Mouse (Mus musculus) liver, embryonic 16.5 days (tissue): ENCODE results near the gene Dalrd3. TPM values are rescaled to one million over a fixed set of nuclear protein-coding genes. Genes with fewer than 3 reads are reported as not detected.
"Not testable (repeated sequence)": the region's sequence is repeated elsewhere in the genome, so short reads cannot be mapped to it uniquely, and the experiment has no call there.

Experiments used
- ATAC-seq: fragments of 200-750 bp; cut with Nextera tagmentation; 2 replicates; pipeline ENCODE4 v1.8.0; 2017; ENCODE audit warnings: low read depth, mild to moderate bottlenecking, moderate number of reproducible peaks, moderate library complexity
- H3K27ac ChIP-seq: fragments of 300-500 bp; sonication (generic); 2 replicates; pipeline ENCODE4 v1.5.1; 2014; ENCODE audit warnings: mild to moderate bottlenecking, low read length
- H3K27me3 ChIP-seq: fragments of 300-500 bp; sonication (generic); 2 replicates; pipeline ENCODE4 v1.6.1; 2014; ENCODE audit warnings: low read depth, low read length, mixed read lengths; ENCODE audit not compliant: control insufficient read depth, insufficient read depth
- H3K36me3 ChIP-seq: fragments of 300-500 bp; sonication (generic); 2 replicates; pipeline ENCODE4 v1.6.1; 2014; ENCODE audit warnings: mild to moderate bottlenecking; ENCODE audit not compliant: control insufficient read depth, insufficient read depth
- H3K4me1 ChIP-seq: fragments of 300-500 bp; sonication (generic); 2 replicates; pipeline ENCODE4 v1.6.1; 2014; ENCODE audit warnings: low read depth, low read length, mixed read lengths; ENCODE audit not compliant: control insufficient read depth
- H3K4me2 ChIP-seq: fragments of 300-500 bp; sonication (generic); 2 replicates; pipeline ENCODE4 v1.6.1; 2014; ENCODE audit warnings: low read depth, low read length, mixed read lengths
- H3K4me3 ChIP-seq: fragments of 300-500 bp; sonication (generic); 2 replicates; pipeline ENCODE4 v1.5.1; 2014; ENCODE audit warnings: low read depth, mild to moderate bottlenecking, low read length
- H3K9ac ChIP-seq: fragments of 300-500 bp; sonication (generic); 2 replicates; pipeline ENCODE4 v1.6.1; 2014; ENCODE audit warnings: low read depth, low read length
- H3K9me3 ChIP-seq: fragments of 300-500 bp; sonication (generic); replicated peaks from 2 replicates; pipeline ENCODE4 v1.6.1; 2016; ENCODE audit warnings: low read length; ENCODE audit not compliant: control insufficient read depth
- WGBS: fragments of 180-500 bp; shearing (Covaris S2); extraction: QIAGEN DNeasy Blood & Tissue Kit; methylation state at CpG from one replicate; pipeline ENCODE4 v1.1.7; 2014; ENCODE audit not compliant: insufficient replicate concordance; 5-methylcytosine and 5-hydroxymethylcytosine counted together
- microRNA counts: library from miRNA; unstranded; fragments of <30 nt; microRNA quantifications from one replicate; lab custom pipeline; 2016
- microRNA-seq: library from miRNA; unstranded; fragments of <30 nt; microRNA quantifications from one replicate; pipeline ENCODE4, GENCODE M21; 2016
- polyA plus RNA-seq: library from polyadenylated mRNA; unstranded; fragments of >200 nt; fragmentation: Nextera tagmentation; extraction: Ambion mirVana; gene quantifications from 2 replicates; pipeline ENCODE4 v1.2.1, GENCODE M21; 2015

Dalrd3 gene
- polyA plus RNA-seq, 1 experiment from 2014 or later = 30.0 TPM

DNA sequence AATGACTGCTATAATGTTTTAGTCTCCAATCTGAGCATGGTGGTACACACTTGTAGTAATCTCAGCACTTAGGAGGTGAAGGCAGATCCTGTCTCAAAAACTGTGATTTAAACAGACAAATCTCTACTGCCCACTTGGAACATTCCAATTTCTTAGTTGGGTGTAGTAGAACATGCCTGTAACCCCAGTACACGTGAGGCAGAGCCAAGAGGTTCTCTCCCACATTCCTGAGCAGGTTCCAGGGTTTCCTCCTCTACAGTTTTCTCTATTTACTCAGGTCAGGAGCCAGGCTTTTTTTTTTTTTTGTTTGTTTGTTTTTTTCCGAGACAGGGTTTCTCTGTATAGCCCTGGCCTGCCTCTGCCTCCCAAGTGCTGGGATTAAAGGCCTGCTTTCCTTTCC, 30.3 kb downstream of the Dalrd3 start:
- H3K4me2 ChIP-seq = no peak overlapping the region
- H3K36me3 ChIP-seq = peaks cover 4% of the 10 kb centered on the region
- no peak overlapping the region for H3K4me3 ChIP-seq
- no peak overlapping the region for H3K9ac ChIP-seq
- H3K9me3 ChIP-seq = no peaks in the 10 kb centered on the region
- H3K27ac ChIP-seq = no peak overlapping the region
- peaks cover 15% of the 10 kb centered on the region for H3K4me1 ChIP-seq
- H3K27me3 ChIP-seq = peaks cover 13% of the 10 kb centered on the region
- 0 out of 2 replicates have a peak, but pooled peaks have one; percentile 27 for ATAC-seq
- WGBS = 62% methylated on average over 2 of the region's 2 CpGs

DNA sequence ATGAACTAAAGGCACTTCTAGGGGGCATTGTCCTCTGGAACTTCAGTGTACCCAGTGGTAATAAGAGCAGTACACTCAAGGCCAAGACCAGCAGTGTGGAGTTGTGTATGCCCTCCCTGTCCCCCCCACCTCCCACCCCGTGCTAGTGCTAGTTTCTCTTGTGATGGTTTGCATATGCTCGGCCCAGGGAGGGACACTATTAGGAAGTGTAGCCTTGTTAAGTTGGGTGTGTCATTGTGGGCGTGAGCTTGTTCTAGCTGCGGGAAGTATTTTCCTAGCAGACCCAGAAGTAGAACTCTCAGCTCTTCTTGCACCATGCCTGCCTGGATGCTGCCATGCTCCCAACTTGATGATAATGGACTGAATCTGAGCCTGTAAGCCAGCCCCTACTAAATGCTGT, 32.3 kb downstream of the Dalrd3 start:
- peaks cover 18% of the 10 kb centered on the region for H3K36me3 ChIP-seq
- WGBS = 59% methylated on average over 4 of the region's 4 CpGs

DNA sequence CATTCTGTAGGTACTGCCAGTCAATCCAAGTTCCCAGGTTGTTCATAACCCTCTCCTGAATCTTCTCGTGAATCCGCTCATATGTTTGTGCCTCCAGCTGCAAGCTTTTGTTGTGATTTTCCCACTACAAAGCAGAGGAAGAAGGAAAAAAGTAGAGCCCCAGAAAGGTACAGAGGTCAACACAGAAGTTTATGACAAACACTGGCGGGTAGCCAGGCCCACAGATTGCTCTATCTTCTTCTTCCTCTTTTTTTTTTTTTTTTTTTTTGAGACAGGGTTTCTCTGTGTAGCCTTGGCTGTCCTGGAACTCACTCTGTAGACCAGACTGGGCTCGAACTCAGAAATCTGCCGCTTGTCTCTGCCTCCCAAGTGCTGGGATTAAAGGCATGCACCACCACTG, 38.2 kb downstream of the Dalrd3 start:
- WGBS = 82% methylated on average over 5 of the region's 5 CpGs
- not testable (repeated sequence) for H3K4me2 ChIP-seq

More for the DNA sequence above, 32.3 kb downstream of the Dalrd3 start:
- H3K4me1 ChIP-seq = peaks cover 8% of the 10 kb centered on the region
- H3K4me3 ChIP-seq = no peak overlapping the region
- no peak for ATAC-seq
- H3K27me3 ChIP-seq = peaks cover 9% of the 10 kb centered on the region
- no peaks in the 10 kb centered on the region for H3K9me3 ChIP-seq
- H3K27ac ChIP-seq = no peak overlapping the region
- no peak overlapping the region for H3K4me2 ChIP-seq
- H3K9ac ChIP-seq = no peak overlapping the region

GRCm38 (mm10) chr9:108608889-108609288, 39.2 kb downstream of the Dalrd3 start:
- WGBS = 67% methylated on average over 4 of the region's 4 CpGs
- no peaks in the 10 kb centered on the region for H3K9me3 ChIP-seq
- H3K27me3 ChIP-seq = no peaks in the 10 kb centered on the region
- H3K36me3 ChIP-seq = peaks cover 64% of the 10 kb centered on the region
- H3K4me2 ChIP-seq = no peak overlapping the region
- no peak overlapping the region for H3K27ac ChIP-seq
- no peak overlapping the region for H3K4me3 ChIP-seq
- H3K4me1 ChIP-seq = peaks cover 6% of the 10 kb centered on the region; the same call in 1 of the 2 replicates
- no peak overlapping the region for H3K9ac ChIP-seq
- no peak for ATAC-seq

More for the DNA sequence above, 38.2 kb downstream of the Dalrd3 start:
- H3K4me1 ChIP-seq, H3K27ac ChIP-seq, H3K27me3 ChIP-seq, H3K9me3 ChIP-seq, H3K4me3 ChIP-seq, ATAC-seq, H3K9ac ChIP-seq: not testable (repeated sequence)
- peaks cover 57% of the 10 kb centered on the region for H3K36me3 ChIP-seq

GRCm38 (mm10) chr9:108611488-108611887, 41.8 kb downstream of the Dalrd3 start:
- Histone ChIP-seq H3K4me2 (no peak overlapping the region), H3K36me3 (peaks cover 66% of the 10 kb centered on the region)
- no peak for ATAC-seq

GRCm38 (mm10) chr9:108617301-108617700, 47.6 kb downstream of the Dalrd3 start:
- Histone ChIP-seq H3K4me3 (no peak overlapping the region), H3K36me3 (peaks cover 46% of the 10 kb centered on the region), H3K27ac (no peak overlapping the region), H3K9ac (no peak overlapping the region), H3K4me2 (no peak overlapping the region), H3K9me3 (no peaks in the 10 kb centered on the region), H3K4me1 (no peaks in the 10 kb centered on the region), H3K27me3 (no peaks in the 10 kb centered on the region)
- ATAC-seq = no peak
- WGBS = 79% methylated on average over 1 of the region's 1 CpGs

More at GRCm38 (mm10) chr9:108611488-108611887, 41.8 kb downstream of the Dalrd3 start:
- Histone ChIP-seq H3K27ac (no peak overlapping the region), H3K27me3 (no peaks in the 10 kb centered on the region), H3K9me3 (no peaks in the 10 kb centered on the region), H3K4me1 (peaks cover 6% of the 10 kb centered on the region; the same call in 1 of the 2 replicates), H3K9ac (no peak overlapping the region), H3K4me3 (no peak overlapping the region)
- 89% methylated on average over 10 of the region's 10 CpGs for WGBS

MicroRNAs encoded within 50 kb of the gene (microRNA counts, 519-probe panel; counts per million panel counts)
- microRNA mmu-miR-191 (lab: Ali Mortazavi, UCI) = 2,686 counts per million, percentile 73 among the panel's probes with 10 or more counts
- microRNA mmu-miR-425 (lab: Ali Mortazavi, UCI) = 2,679 counts per million, percentile 73 among the panel's probes with 10 or more counts

Small RNA genes within 50 kb of the gene (microRNA-seq; reads per million reads assigned to microRNA genes)
- gene Gm24083 (not detected), gene Mir191 (not detected), gene Mir425 (3,986 reads per million, percentile 87 among the genes with 10 or more reads in this experiment)

Other genes starting within 250 kb of the Dalrd3 start
- 5,943 and 6,062 TPM in 2 replicates for gene Gpx1, start 231.0 kb upstream of the Dalrd3 start, polyA plus RNA-seq
- 61.7 and 68.8 TPM in 2 replicates for gene Usp4, start 222.0 kb upstream of the Dalrd3 start, polyA plus RNA-seq
- 0.60 and 0.70 TPM in 2 replicates for gene 1700102P08Rik, start 177.1 kb upstream of the Dalrd3 start, polyA plus RNA-seq
- gene Ccdc36, start 141.4 kb upstream of the Dalrd3 start, polyA plus RNA-seq = 0.08 and 0.15 TPM in 2 replicates
- not detected in 2 replicates for gene BC048562, start 133.4 kb upstream of the Dalrd3 start, polyA plus RNA-seq
- gene Ccdc71, start 109.4 kb upstream of the Dalrd3 start, polyA plus RNA-seq = 17.4 and 19.8 TPM in 2 replicates
- gene Klhdc8b, start 108.3 kb upstream of the Dalrd3 start, polyA plus RNA-seq = 13.3 and 14.8 TPM in 2 replicates
- 9.7 and 10.7 TPM in 2 replicates for gene Lamb2, start 90.2 kb upstream of the Dalrd3 start, polyA plus RNA-seq
- 25.7 and 28.6 TPM in 2 replicates for gene Usp19, start 79.3 kb upstream of the Dalrd3 start, polyA plus RNA-seq
- 47.0 and 51.4 TPM in 2 replicates for gene Qars, start 62.2 kb upstream of the Dalrd3 start, polyA plus RNA-seq
- gene Qrich1, start 53.1 kb upstream of the Dalrd3 start, polyA plus RNA-seq = 42.7 and 44.2 TPM in 2 replicates
- 80.0 and 86.8 TPM in 2 replicates for gene Impdh2, start 9.6 kb upstream of the Dalrd3 start, polyA plus RNA-seq
- 21.6 and 21.9 TPM in 2 replicates for gene Ndufaf3, start 2.5 kb upstream of the Dalrd3 start, polyA plus RNA-seq
- gene Wdr6, start 8.9 kb downstream of the Dalrd3 start, polyA plus RNA-seq = 10.0 and 12.2 TPM in 2 replicates
- 0.48 and 0.70 TPM in 2 replicates for gene P4htm, start 27.8 kb downstream of the Dalrd3 start, polyA plus RNA-seq
- gene Arih2, start 79.5 kb downstream of the Dalrd3 start, polyA plus RNA-seq = 30.4 and 31.6 TPM in 2 replicates
- 28.9 and 30.9 TPM in 2 replicates for gene Slc25a20, start 92.2 kb downstream of the Dalrd3 start, polyA plus RNA-seq
- 6.6 and 8.8 TPM in 2 replicates for gene Prkar2a, start 119.4 kb downstream of the Dalrd3 start, polyA plus RNA-seq
- gene Ip6k2, start 213.9 kb downstream of the Dalrd3 start, polyA plus RNA-seq = 12.4 and 13.6 TPM in 2 replicates
- gene Nckipsd, start 238.5 kb downstream of the Dalrd3 start, polyA plus RNA-seq = 3.5 and 3.6 TPM in 2 replicates